Mouse (Mus musculus): Measurements from ENCODE around the gene Carm1.

- no peak for TF ChIP-seq POLR2A (IDR thresholded peaks at IDR 0.05; ENCODE audit: low read depth, low read length)
- no peak for TF ChIP-seq PAX5 (IDR thresholded peaks at IDR 0.05; ENCODE audit: low read length)
- no peak for TF ChIP-seq HCFC1 (IDR thresholded peaks at IDR 0.05; ENCODE audit: low read depth, low read length)
- TF ChIP-seq MEF2A (IDR thresholded peaks at IDR 0.05; ENCODE audit: borderline replicate concordance, low read depth, low read length) = no peak
- no peak for TF ChIP-seq RAD21 (IDR thresholded peaks at IDR 0.05; ENCODE audit: low read depth, low read length)
- no peak for TF ChIP-seq EP300 (IDR thresholded peaks at IDR 0.05; ENCODE audit: low read length)
- no peak for TF ChIP-seq MAFK (IDR thresholded peaks at IDR 0.05; ENCODE audit: insufficient replicate concordance, low read length)
- no peak for TF ChIP-seq ELF1 (IDR thresholded peaks at IDR 0.05; ENCODE audit: low read depth, low read length)
- TF ChIP-seq NRF1 (IDR thresholded peaks at IDR 0.05; ENCODE audit: low read depth, low read length) = no peak
- TF ChIP-seq MAZ (IDR thresholded peaks at IDR 0.05; ENCODE audit: low read depth, low read length) = no peak
- TF ChIP-seq E2F4 (IDR thresholded peaks at IDR 0.05; ENCODE audit: insufficient replicate concordance, low read depth, low read length) = no peak
These were observed 6.5 kb upstream of the Carm1 start for GRCm38 (mm10) chr9:21539981-21540753.
